Mouse (Mus musculus) right cerebral cortex, adult 18-20 months (tissue): ENCODE data around the gene Flt3l.
"Not testable (repeated sequence)": the region's sequence is repeated elsewhere in the genome, so short reads cannot be mapped to it uniquely, and the experiment has no call there.

Experiments used
- DNase-seq: peaks from one replicate; pipeline ENCODE4 v3.0.0; 2022; ENCODE audit warnings: mixed read lengths

Flt3l gene

DNA sequence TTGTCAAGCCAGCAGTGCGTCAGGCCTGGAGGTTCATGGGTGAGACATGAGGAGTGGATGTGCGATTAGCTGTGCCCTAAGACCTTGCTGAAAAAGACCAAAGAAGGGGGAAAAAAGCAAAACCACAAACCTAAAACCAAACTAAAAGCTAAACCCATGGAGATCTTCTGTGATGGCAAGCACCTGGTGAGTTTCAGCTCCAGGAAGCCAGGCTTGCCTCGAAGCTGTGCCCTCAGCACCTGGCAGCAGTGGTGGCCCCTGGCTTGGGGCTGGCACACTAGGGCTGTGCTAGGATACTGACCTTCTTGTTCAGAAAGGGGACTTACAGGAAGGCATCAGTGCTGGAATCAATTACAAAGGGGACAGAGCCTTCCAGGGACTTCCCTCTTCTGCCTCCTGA lies 5.1 kb upstream of the Flt3l start:
- DNase-seq: no peak

DNA sequence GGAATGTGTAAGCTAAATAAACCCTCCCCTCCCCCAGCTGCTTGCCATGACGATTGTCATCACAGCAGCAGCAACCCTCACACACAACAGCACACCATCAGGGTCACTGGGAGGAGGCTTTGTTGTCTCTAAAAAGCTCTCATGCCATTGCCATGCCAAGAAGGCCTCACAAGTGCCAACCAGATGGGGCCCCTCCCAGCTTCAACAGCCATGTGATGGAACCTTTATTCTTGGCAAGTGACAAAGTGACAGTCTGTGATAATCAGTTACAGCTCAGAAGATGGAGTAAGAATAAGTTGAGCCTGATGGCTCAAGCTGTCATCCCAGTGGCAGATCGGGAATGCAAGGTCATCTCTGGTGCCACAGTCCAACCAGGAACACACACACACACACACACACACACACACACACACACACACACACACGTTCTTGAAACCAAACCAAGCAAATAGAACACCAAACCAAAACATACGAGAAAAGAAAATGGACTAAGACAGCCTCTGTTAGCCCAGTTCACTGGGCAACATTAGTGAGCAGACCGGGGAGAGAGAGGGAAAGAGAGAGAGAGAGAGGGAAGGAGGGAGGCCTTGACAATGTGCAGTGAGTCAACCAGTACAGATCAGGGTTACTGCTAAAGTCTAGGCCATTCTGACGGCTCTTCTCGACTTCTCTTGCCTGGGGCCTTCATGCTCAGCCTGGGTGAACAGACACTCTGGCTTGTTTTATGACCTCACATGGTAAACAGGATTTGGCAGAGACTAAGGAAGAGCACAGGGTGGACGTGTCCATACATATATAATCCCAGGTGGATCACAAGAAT lies 3.9 kb upstream of the Flt3l start:
- DNase-seq: no peak

DNA sequence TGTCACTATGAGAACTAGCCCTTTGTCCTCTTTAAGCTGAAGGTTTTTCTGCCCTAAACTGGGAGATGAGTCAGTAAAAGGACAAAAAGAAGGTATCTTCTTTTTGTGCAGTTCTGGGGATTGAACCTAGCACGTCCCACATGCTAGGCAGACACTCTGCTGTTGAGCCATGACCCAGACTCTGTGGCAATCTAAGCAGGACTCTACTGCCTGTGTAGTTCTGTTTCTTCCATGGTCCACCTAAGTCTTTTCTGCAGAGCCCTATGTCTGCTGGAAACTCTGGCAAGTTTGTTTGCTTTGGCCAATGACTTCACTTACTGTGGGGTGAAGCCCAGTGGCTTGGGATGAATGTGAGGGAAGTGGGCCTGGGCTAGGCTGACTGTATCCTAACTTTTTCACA lies 2.2 kb upstream of the Flt3l start:
- DNase-seq: no peak

DNA sequence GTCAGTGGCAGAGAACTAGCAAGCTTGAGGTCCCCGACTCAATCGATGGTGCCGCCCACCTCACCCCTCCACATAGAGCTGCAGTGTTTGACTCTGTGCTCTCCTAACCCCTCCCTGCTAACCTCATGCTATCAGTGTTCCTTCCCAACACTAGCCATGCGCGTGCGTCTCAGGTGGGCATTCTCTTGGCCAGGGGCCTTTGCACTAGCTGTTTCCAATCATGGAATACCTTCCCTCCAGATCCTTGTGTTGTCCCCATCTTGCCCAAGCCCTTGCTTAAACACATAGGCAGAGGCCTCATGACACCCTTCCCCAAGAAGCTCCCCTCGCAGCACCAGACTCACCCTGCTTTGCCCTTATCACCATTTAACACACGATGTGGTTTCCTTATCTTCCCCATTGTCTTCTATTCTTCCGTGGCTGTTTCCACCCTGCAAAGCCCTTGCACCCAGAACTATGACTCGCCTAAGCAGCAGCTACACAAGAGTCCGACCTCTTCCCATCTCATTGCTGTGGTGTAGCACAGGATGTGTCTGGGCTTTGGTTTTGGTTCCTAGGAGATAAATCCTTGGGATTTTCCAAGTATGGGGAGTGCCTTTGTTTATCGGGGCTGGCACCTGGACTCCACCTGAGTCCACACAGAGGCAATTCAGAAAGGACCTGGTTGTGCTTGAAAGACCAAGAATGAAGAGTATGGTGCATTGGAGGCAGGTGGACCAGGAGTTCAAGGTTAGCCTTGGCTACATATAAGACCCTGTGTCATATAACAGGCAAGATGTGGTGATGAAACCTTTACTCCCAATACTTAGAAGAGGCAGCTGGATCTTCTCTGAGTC lies 1.2 kb upstream of the Flt3l start:
- no peak for DNase-seq

- no peak for DNase-seq
Observed at GRCm38 (mm10) chr7:45135370-45135769, 862 bp downstream of the Flt3l start.

GRCm38 (mm10) chr7:45134544-45135026 lies 1.6 kb downstream of the Flt3l start:
- no peak for DNase-seq

- no peak for DNase-seq
Observed at GRCm38 (mm10) chr7:45133446-45134159, 2.6 kb downstream of the Flt3l start.

- DNase-seq: no peak
Observed at GRCm38 (mm10) chr7:45131850-45132249, 4.4 kb downstream of the Flt3l start.

GRCm38 (mm10) chr7:45129776-45130512 lies 6.3 kb downstream of the Flt3l start:
- no peak for DNase-seq

- no peak for DNase-seq
Observed at GRCm38 (mm10) chr7:45129318-45129717, 6.9 kb downstream of the Flt3l start.

DNA sequence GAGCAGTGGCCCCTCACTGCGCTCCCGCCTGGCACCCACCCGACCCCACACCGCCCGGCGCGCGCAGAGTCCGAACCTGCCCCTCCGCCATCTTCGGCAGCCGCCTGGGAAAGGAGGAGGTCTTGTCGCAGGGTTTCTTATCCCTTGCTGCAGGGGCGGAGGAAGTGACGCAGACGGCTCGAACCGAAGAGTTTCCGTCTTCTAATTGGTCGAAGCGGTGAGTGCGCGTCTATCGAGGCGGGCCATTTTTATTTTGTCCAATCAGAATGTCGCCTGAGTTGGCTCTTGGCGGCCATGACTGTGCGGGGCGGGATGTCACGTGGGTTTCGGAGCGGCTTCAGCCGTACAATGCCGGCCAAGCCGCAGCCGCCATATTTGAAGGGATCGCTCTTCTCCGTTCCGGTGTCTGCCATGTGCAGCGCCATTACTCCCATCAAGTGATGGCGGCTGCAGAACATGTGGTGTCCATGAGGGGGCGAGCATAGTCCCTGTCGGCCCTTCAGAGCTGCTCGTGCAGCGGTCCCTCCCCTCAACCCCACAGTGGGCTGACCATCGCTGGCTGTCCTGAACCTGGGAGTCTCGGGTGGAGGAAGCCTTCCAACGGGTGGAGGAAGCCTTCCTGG lies 7.5 kb downstream of the Flt3l start, which contains the start of gene Rpl13a:
Gene Rpl13a, minus strand, starts transcription at position 138 of the 623 bp plus-strand sequence.
- peak; percentile 100 for DNase-seq

DNA sequence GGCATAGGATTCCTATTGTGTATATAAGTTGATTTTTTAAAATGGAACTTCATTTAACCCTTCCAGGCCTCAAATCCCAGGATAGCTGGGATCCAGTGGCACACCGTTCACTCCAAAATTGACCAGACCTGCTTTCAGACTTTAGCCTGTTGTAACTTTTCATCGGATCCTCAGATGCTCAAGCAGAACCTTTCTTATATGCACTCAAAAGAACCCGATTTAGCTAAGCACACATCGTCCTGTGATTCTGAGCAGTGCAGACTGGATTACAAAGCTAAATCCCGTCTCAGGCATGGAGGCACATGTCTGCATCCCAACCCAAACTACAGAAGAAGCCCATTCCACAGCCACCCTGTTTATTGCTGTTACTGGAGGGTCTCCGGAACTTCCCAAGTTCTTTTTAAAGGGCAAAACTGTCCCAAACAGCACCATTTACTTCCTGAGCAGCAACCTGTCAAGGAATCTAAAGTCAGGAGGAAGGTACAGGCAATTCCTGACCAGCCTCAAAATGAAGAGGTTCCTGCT lies 8.5 kb downstream of the Flt3l start:
- DNase-seq: no peak

- no peak for DNase-seq
Observed at GRCm38 (mm10) chr7:45126844-45127699, 9.2 kb downstream of the Flt3l start.

DNA sequence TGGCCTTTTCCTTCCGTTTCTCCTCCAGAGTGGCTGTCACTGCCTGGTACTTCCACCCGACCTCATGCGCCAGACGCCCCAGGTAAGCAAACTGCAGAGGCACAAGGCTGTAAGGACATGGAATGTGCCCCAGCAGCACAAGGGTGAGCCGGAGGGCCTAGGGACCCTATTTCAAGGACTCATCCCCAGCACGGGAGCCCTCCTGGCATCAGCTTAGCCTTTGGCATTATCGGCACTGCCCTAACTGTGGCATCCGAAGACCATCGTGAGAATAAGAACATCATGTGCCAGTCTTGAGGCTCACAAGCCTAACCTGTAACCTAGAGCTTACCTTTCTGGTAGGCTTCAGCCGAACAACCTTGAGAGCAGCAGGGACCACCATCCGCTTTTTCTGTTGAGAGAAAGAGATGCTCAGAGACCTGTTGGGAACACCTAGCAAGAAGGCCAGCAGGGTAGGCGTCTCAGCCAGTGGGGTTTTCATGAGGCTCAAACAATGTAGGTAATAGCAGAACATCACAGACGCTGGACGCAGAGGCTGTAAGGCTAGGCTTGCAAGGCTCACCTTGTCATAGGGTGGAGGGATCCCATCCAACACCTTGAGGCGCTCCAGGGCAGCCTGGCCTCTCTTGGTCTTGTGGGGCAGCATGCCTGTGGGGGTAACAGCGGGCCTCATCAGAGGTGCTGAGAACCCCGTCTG lies 9.9 kb downstream of the Flt3l start:
- DNase-seq: no peak

- not testable (repeated sequence) for DNase-seq
Observed at GRCm38 (mm10) chr7:45125649-45126048, 10.6 kb downstream of the Flt3l start.

DNA sequence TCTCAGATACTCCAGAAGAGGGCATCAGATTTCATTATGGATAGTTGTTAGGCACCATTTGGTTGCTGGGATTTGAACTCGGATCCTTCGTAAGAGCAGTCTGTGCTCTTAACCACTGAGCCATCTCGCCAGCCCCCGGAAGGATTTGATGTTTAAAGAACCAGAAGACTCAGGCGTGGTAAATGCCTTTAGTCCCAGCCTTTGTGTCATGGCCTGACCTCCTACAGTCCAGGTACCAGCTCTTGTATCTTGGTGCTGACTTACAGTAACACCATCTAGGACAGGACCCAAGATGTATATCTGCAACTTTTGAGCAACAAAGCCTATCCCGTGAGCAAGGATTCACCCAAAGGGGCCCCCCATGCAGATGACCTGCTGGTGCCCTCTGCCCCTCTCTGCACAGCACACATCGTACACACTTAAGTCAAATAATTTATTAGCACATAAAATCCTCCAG lies 11.1 kb downstream of the Flt3l start:
- DNase-seq: no peak

GRCm38 (mm10) chr7:45124224-45125143 lies 11.7 kb downstream of the Flt3l start, which contains the start of gene Rps11:
Rps11 (minus strand) TSS chr7:45124439.
- DNase-seq: peak; percentile 99

DNA sequence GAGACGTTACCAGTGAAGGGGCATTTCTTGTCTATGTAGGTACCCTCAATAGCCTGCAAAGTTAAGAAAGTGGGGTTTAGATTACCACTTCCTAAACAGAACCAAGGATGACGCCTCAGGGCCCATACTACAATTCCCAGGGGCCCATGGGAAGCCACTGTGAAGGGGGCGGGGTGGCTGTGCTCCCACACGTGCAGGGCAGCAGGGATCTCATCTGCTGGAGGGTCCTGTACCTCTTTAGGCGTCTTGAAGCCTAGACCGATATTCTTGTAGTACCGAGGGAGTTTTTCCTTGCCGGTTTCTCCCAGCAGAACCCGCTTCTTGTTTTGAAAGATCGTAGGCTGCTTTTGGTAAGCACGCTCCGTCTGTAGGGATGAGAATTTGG lies 13.1 kb downstream of the Flt3l start:
- DNase-seq: no peak
